Mouse (Mus musculus): ENCODE data around the gene Gm7792. TPM values are rescaled to one million over a fixed set of nuclear protein-coding genes. Genes with fewer than 3 reads are reported as not detected.
"Not testable (repeated sequence)": the region's sequence is repeated elsewhere in the genome, so short reads cannot be mapped to it uniquely, and the experiment has no call there.

The Gm7792 gene
- not detected in 2 replicates for polyA plus RNA-seq (2016; fragmentation: Nextera tagmentation; extraction: Ambion mirVana)

DNA sequence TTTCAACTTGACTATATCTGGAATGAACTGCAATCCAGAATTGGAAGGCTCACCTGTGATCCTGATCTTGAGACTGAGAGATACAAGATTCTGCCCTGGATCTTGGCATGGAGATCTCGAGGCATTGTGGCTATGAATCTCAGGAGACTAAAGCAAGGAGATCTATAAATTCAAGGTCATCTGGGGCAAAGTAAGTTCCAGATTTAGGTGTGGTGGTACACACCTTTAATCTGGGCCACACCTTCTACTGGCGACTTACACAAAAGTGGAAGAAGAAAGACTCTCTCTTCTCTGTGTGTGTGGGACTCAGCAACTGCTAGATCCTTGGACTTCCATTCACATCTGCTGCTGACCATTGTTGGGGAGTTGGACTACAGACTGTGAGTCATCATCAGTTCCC is at the start of gene Gm7792:
Gene Gm7792 (plus strand): TSS at position 301 of the 400 bp plus-strand sequence.
- DNase-seq (ENCODE audit: low spot score); H3K27ac ChIP-seq; H3K27me3 ChIP-seq (ENCODE audit: low read depth, poor library complexity, severe bottlenecking); H3K36me3 ChIP-seq; H3K4me1 ChIP-seq; H3K9me3 ChIP-seq (replicated peaks); H3K4me3 ChIP-seq: not testable (repeated sequence)
- WGBS = 100% methylated on average over 1 of the region's 2 CpGs

Other genes starting within 250 kb of the Gm7792 start
- gene C87414, start 172.2 kb upstream of the Gm7792 start, polyA plus RNA-seq (2016; fragmentation: Nextera tagmentation; extraction: Ambion mirVana) = not detected in 2 replicates
- not detected in 2 replicates for gene Gm16429, start 85.3 kb downstream of the Gm7792 start, polyA plus RNA-seq (2016; fragmentation: Nextera tagmentation; extraction: Ambion mirVana)
- gene BC061212, start 226.8 kb downstream of the Gm7792 start, polyA plus RNA-seq (2016; fragmentation: Nextera tagmentation; extraction: Ambion mirVana) = not detected in 2 replicates
- not detected in 2 replicates for gene Gm6351, start 232.6 kb downstream of the Gm7792 start, polyA plus RNA-seq (2016; fragmentation: Nextera tagmentation; extraction: Ambion mirVana)

All from limb, embryonic 10.5 days (tissue).